Mouse (Mus musculus) MEL (cell line): Measurements from ENCODE around the gene Sytl3.

Source experiments
- CTCF ChIP-seq, 3 experiments: IDR thresholded peaks in 2 of 3; conservative IDR thresholded peaks in 1 of 3; 2 replicates each; pipeline ENCODE4 v1.5.1; 2011 to 2012; ENCODE audit warnings: low read length in 3 of 3, low read depth in 2 of 3, mild to moderate bottlenecking in 2 of 3, improper control_type of control experiment in 1 of 3, inconsistent platforms in 1 of 3, mixed read lengths in 1 of 3, moderate library complexity in 1 of 3; ENCODE audit not compliant: control insufficient read depth in 1 of 3, insufficient read depth in 1 of 3, poor library complexity in 1 of 3, severe bottlenecking in 1 of 3
- GATA1 ChIP-seq: IDR thresholded peaks from 2 replicates; pipeline ENCODE4 v1.6.1; 2011; ENCODE audit warnings: low read depth, low read length, improper control_type of control experiment
- KAT2A ChIP-seq: conservative IDR thresholded peaks from 2 replicates; pipeline ENCODE4 v1.6.1; 2012; ENCODE audit warnings: low read depth, low read length, improper control_type of control experiment, inconsistent platforms
- MAX ChIP-seq: IDR thresholded peaks from 2 replicates; pipeline ENCODE4 v1.6.1; 2011; ENCODE audit warnings: low read length, improper control_type of control experiment
- POLR2A ChIP-seq, 2 experiments: IDR thresholded peaks; 2 replicates each; pipeline ENCODE4 v1.6.1; 2011 to 2012; ENCODE audit warnings: low read length in 2 of 2, mild to moderate bottlenecking in 2 of 2, control low read depth in 1 of 2, improper control_type of control experiment in 1 of 2, low read depth in 1 of 2, moderate library complexity in 1 of 2; ENCODE audit not compliant: control insufficient read depth in 1 of 2, insufficient read depth in 1 of 2, poor library complexity in 1 of 2
- POLR2AphosphoS5 ChIP-seq: IDR thresholded peaks from 2 replicates; pipeline ENCODE4 v1.6.1; 2012; ENCODE audit warnings: low read depth, borderline replicate concordance, mild to moderate bottlenecking, inconsistent platforms, low read length, moderate library complexity, mixed read lengths
- RAD21 ChIP-seq: IDR thresholded peaks from 2 replicates; pipeline ENCODE4 v1.6.1; 2011; ENCODE audit warnings: mild to moderate bottlenecking, low read depth, low read length, improper control_type of control experiment
- TCF12 ChIP-seq: IDR thresholded peaks from 2 replicates; pipeline ENCODE4 v1.6.1; 2014; ENCODE audit warnings: low read depth, mild to moderate bottlenecking, inconsistent platforms, low read length, improper control_type of control experiment, moderate library complexity

DNA sequence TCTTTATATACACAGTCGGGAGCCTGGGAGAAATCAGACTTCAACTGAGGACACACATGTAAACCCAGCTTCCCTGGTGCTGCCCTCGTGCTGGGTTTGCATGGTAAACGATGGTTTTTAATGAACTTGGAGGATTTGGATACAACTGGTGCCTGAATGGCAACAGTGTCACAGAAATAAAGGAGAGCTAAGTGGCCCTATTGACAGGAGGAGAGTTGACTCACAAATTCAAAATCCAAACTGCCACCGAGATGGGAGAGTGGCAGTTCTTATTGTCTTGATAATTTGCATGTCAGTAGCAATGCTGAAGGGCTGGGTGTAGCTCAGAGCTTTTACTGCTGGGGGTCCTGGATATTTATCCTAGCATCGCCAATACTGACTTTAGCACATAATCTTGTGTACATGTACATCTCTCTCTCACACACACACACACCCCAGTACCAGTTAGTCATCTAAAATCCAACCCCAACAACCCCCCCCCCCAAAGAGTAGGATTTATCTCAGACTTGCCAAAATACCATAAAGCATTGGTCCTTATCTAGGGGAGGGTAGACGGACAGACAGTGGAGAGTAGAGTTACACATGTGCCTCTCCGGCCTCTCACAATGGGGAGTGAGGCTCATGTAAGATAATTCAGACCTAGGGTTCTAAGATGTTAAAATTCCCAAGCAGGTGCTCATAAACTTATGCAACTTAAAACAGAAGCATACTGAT lies 104.8 kb downstream of the Sytl3 start:
- no peak for TF ChIP-seq CTCF (IDR thresholded peaks at IDR 0.05 in 2 of 3, conservative IDR thresholded peaks at IDR 0.05 in 1 of 3; ENCODE audit: control insufficient read depth in 1 of 3, insufficient read depth in 1 of 3, low read depth in 2 of 3, low read length in 3 of 3, poor library complexity in 1 of 3, severe bottlenecking in 1 of 3)
- TF ChIP-seq POLR2A (IDR thresholded peaks at IDR 0.05; ENCODE audit: control insufficient read depth in 1 of 2, insufficient read depth in 1 of 2, low read depth in 1 of 2, low read length in 2 of 2, poor library complexity in 1 of 2) = no peak
- no peak for TF ChIP-seq RAD21
- TF ChIP-seq POLR2AphosphoS5 = no peak
- TF ChIP-seq KAT2A = no peak
- TF ChIP-seq MAX = no peak
- TF ChIP-seq TCF12 = no peak
- no peak for TF ChIP-seq GATA1
